Mouse (Mus musculus) intestine, postnatal 0 days (tissue): ENCODE results near the gene Tmem123. TPM values are rescaled to one million over a fixed set of nuclear protein-coding genes. Genes with fewer than 3 reads are reported as not detected.

Source experiments
- ATAC-seq: fragments of 200-750 bp; cut with Nextera tagmentation; 2 replicates; pipeline ENCODE4 v1.8.0; 2017; ENCODE audit warnings: mild to moderate bottlenecking, moderate TSS enrichment, moderate library complexity
- H3K27ac ChIP-seq: fragments of 300-500 bp; sonication (generic); 2 replicates; pipeline ENCODE4 v1.5.1; 2014; ENCODE audit warnings: mild to moderate bottlenecking, low read depth, low read length, moderate library complexity
- H3K27me3 ChIP-seq: fragments of 300-500 bp; sonication (generic); replicated peaks from 2 replicates; pipeline ENCODE4 v1.6.1; 2014; ENCODE audit warnings: low read length, mixed read lengths; ENCODE audit not compliant: control insufficient read depth, insufficient read depth
- H3K36me3 ChIP-seq: fragments of 300-500 bp; sonication (generic); 2 replicates; pipeline ENCODE4 v1.6.1; 2014; ENCODE audit warnings: mild to moderate bottlenecking, moderate library complexity; ENCODE audit not compliant: control insufficient read depth, insufficient read depth
- H3K4me1 ChIP-seq: fragments of 300-500 bp; sonication (generic); replicated peaks from 2 replicates; pipeline ENCODE4 v1.6.1; 2014; ENCODE audit warnings: antibody characterized with exemption, low read length, mixed read lengths; ENCODE audit not compliant: control insufficient read depth, insufficient read depth
- H3K4me2 ChIP-seq: fragments of 300-500 bp; sonication (generic); replicated peaks from 2 replicates; pipeline ENCODE4 v1.6.1; 2014; ENCODE audit warnings: low read depth, mild to moderate bottlenecking, moderate library complexity
- H3K4me3 ChIP-seq: fragments of 300-500 bp; sonication (generic); 2 replicates; pipeline ENCODE4 v1.5.1; 2014; ENCODE audit warnings: low read depth, low read length
- H3K9ac ChIP-seq: fragments of 300-500 bp; sonication (generic); 2 replicates; pipeline ENCODE4 v1.6.1; 2014; ENCODE audit warnings: mild to moderate bottlenecking, low read depth, low read length
- H3K9me3 ChIP-seq: fragments of 300-500 bp; sonication (generic); 2 replicates; pipeline ENCODE4 v1.6.1; 2016; ENCODE audit warnings: mixed run types; ENCODE audit not compliant: control insufficient read depth
- CTCF ChIP-seq: sonication (generic); IDR thresholded peaks from 2 replicates; pipeline ENCODE4 v1.5.1; 2016; ENCODE audit warnings: low read depth, mild to moderate bottlenecking, control low read depth, antibody characterized with exemption, moderate library complexity
- WGBS: fragments of 180-500 bp; shearing (Covaris S2); extraction: QIAGEN DNeasy Blood & Tissue Kit; methylation state at CpG from one replicate; pipeline ENCODE4 v1.1.7; 2014; 5-methylcytosine and 5-hydroxymethylcytosine counted together
- polyA plus RNA-seq: library from polyadenylated mRNA; unstranded; fragments of >200 nt; fragmentation: Nextera tagmentation; extraction: Ambion mirVana; gene quantifications from 2 replicates; pipeline ENCODE4 v1.2.1, GENCODE M21; 2015

Tmem123 gene
- polyA plus RNA-seq, 1 experiment from 2014 or later = 36.5 TPM

DNA sequence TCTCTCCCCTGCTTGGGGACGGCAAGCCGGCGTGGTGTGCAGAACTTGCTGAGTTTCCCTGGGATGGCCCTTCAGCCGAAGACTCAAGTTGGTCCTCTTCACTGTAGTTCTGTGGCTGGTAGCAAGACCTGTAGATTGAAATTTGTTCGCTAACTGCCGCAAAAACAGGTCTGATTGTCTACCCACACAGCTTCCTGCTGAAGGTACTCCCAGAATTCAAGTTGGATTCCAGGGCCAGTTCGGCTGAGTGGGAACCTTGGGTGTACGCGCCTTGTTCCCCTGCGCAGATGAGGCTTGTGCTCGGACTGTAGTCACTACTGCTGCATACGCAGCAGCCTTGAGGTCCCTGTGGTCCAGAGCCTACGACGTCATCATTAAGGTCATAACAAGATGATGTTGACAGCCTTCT is 626 bp downstream of the Tmem123 start:
- peak overlapping the region; percentile 86 for H3K4me2 ChIP-seq
- H3K9ac ChIP-seq = peak overlapping the region; percentile 60
- H3K27me3 ChIP-seq = no peaks in the 10 kb centered on the region
- peak overlapping the region; percentile 80 for H3K27ac ChIP-seq
- no peak for TF ChIP-seq CTCF
- H3K4me3 ChIP-seq = peak overlapping the region; percentile 67
- H3K4me1 ChIP-seq = no peaks in the 10 kb centered on the region; the same call in 1 of the 2 replicates
- peaks cover 2% of the 10 kb centered on the region; the same call in 1 of the 2 replicates for H3K36me3 ChIP-seq
- no peak for ATAC-seq
- under 1% methylated on average over 14 of the region's 14 CpGs for WGBS
- H3K9me3 ChIP-seq = no peaks in the 10 kb centered on the region

DNA sequence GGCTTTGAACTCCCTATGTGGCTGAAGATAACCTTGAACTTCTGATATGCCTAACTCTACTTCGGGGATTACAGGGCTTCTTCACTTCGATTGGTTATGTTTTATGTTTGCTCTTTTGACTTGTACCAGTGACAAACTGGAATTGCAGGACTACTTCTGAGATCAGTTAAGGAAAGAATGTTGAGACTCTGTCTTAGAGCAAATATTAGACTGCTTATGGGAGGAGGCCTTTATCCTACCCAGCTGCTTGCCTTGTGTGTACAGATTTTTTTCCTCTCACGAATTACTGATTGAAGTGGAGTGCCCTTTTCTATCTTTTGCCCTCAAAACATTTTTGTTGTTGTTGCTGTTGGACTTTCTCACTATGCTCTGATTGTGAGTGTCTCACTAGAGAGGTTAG is 1.4 kb downstream of the Tmem123 start:
- Histone ChIP-seq H3K9me3 (no peaks in the 10 kb centered on the region), H3K9ac (no peak overlapping the region), H3K27me3 (no peaks in the 10 kb centered on the region), H3K4me3 (peak overlapping the region; percentile 67; the same call in 1 of the 2 replicates), H3K4me2 (peak overlapping the region; percentile 86), H3K36me3 (peaks cover 9% of the 10 kb centered on the region), H3K4me1 (no peaks in the 10 kb centered on the region; the same call in 1 of the 2 replicates), H3K27ac (no peak overlapping the region)
- WGBS = 24% methylated on average over 3 of the region's 3 CpGs
- ATAC-seq = no peak
- no peak for TF ChIP-seq CTCF

DNA sequence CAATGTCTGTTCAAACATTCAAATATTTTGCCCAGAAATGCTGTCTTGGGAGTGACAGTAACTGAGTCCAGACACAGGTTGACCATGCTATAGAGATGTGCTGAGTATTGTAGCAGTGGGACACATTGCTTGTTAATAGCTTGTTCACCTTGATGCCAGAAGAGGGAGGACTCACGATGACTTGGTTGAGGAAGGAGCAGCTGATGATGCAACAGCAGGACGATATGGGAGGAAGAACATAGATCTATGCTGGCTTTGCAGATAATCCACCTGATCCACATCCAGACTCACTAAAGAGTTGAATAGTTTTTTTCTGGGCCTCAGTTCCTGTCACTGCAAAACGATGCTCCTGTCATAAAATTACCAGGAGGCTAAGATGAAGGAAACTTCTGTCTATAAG is 2.7 kb downstream of the Tmem123 start:
- no peak for ATAC-seq
- H3K4me1 ChIP-seq = no peaks in the 10 kb centered on the region; the same call in 1 of the 2 replicates
- H3K9me3 ChIP-seq = no peaks in the 10 kb centered on the region
- H3K36me3 ChIP-seq = peaks cover 11% of the 10 kb centered on the region
- no peak overlapping the region for H3K27ac ChIP-seq
- H3K4me3 ChIP-seq = no peak overlapping the region
- 35% methylated on average over 3 of the region's 3 CpGs for WGBS
- H3K27me3 ChIP-seq = no peaks in the 10 kb centered on the region
- peak; percentile 40 for TF ChIP-seq CTCF
- no peak overlapping the region for H3K9ac ChIP-seq
- H3K4me2 ChIP-seq = no peak overlapping the region

- Histone ChIP-seq H3K9me3 (no peaks in the 10 kb centered on the region), H3K36me3 (peaks cover 16% of the 10 kb centered on the region), H3K4me1 (no peaks in the 10 kb centered on the region; the same call in 1 of the 2 replicates), H3K27me3 (no peaks in the 10 kb centered on the region), H3K27ac (no peak overlapping the region), H3K4me3 (no peak overlapping the region), H3K9ac (no peak overlapping the region), H3K4me2 (no peak overlapping the region)
- 66% methylated on average over 2 of the region's 2 CpGs for WGBS
- ATAC-seq = no peak
- no peak for TF ChIP-seq CTCF
Measured at GRCm38 (mm10) chr9:7767526-7767925, 3.7 kb downstream of the Tmem123 start.

GRCm38 (mm10) chr9:7769081-7769480 is 5.2 kb downstream of the Tmem123 start:
- Histone ChIP-seq H3K4me1 (no peaks in the 10 kb centered on the region; the same call in 1 of the 2 replicates), H3K4me2 (no peak overlapping the region), H3K9me3 (no peaks in the 10 kb centered on the region), H3K36me3 (peaks cover 28% of the 10 kb centered on the region), H3K4me3 (no peak overlapping the region), H3K9ac (no peak overlapping the region), H3K27me3 (no peaks in the 10 kb centered on the region), H3K27ac (no peak overlapping the region)
- no peak for TF ChIP-seq CTCF
- ATAC-seq = no peak
- 66% methylated on average over 4 of the region's 4 CpGs for WGBS

GRCm38 (mm10) chr9:7769491-7769890 is 5.7 kb downstream of the Tmem123 start:
- no peak overlapping the region for H3K27ac ChIP-seq
- no peak overlapping the region for H3K4me2 ChIP-seq
- H3K36me3 ChIP-seq = peaks cover 28% of the 10 kb centered on the region
- H3K4me3 ChIP-seq = no peak overlapping the region
- ATAC-seq = no peak
- TF ChIP-seq CTCF = no peak
- no peaks in the 10 kb centered on the region for H3K27me3 ChIP-seq
- WGBS = 60% methylated on average over 5 of the region's 5 CpGs
- H3K4me1 ChIP-seq = no peaks in the 10 kb centered on the region; the same call in 1 of the 2 replicates
- no peaks in the 10 kb centered on the region for H3K9me3 ChIP-seq
- no peak overlapping the region for H3K9ac ChIP-seq

- Histone ChIP-seq H3K27me3 (no peaks in the 10 kb centered on the region), H3K9me3 (no peaks in the 10 kb centered on the region), H3K36me3 (peaks cover 28% of the 10 kb centered on the region), H3K4me2 (no peak overlapping the region), H3K4me1 (no peaks in the 10 kb centered on the region), H3K9ac (no peak overlapping the region), H3K4me3 (no peak overlapping the region), H3K27ac (no peak overlapping the region)
- no peak for TF ChIP-seq CTCF
- ATAC-seq = no peak
- WGBS = 91% methylated on average over 2 of the region's 2 CpGs
Measured at GRCm38 (mm10) chr9:7772361-7772760, 8.5 kb downstream of the Tmem123 start.
